Mouse (Mus musculus): ENCODE results near the gene Itpr2.

DNA sequence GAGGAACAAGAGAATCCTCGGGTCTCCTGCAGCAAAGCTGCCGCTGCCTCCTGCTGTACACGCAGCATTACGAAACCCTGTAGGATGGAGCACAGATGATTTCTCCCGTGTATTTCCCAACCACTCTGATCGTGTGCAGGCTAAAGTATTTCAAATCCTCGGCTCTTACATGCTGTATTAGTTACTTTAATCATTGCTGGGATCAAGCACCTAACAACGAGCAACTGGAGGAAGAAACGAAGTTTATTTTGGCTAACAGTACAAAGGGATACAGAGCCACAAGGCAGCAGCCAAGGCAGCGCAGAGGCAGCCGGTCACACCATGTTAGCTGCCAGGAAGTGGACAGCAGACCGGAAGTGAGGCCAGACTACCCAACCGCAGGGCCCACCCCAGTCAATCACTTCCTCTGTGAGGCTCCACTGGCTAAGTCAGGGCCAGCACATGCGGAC lies 331.4 kb downstream of the Itpr2 start:
- TF ChIP-seq CTCF (IDR thresholded peaks at IDR 0.05; ENCODE audit: low read depth, low read length) = no peak
- TF ChIP-seq TAL1 (conservative IDR thresholded peaks at IDR 0.05; ENCODE audit: low read depth, low read length) = no peak
- no peak for TF ChIP-seq POLR2AphosphoS5 (IDR thresholded peaks at IDR 0.05; ENCODE audit: insufficient replicate concordance, low read depth, low read length)
- TF ChIP-seq GATA1 (IDR thresholded peaks at IDR 0.05; ENCODE audit: borderline replicate concordance, low read length) = no peak
- TF ChIP-seq GATA2 (IDR thresholded peaks at IDR 0.05; ENCODE audit: borderline replicate concordance, low read depth, low read length) = no peak

Data from G1E (cell line).